Mouse (Mus musculus) lung, embryonic 14.5 days (tissue): ENCODE measurements around the gene Emp1. TPM values are rescaled to one million over a fixed set of nuclear protein-coding genes. Genes with fewer than 3 reads are reported as not detected.

ENCODE experiments used
- ATAC-seq: fragments of 200-750 bp; cut with Nextera tagmentation; 2 replicates; pipeline ENCODE4 v1.8.0; 2017; ENCODE audit warnings: mild to moderate bottlenecking, moderate TSS enrichment, moderate library complexity; ENCODE audit not compliant: insufficient read depth
- DNase-seq: peaks from one replicate; pipeline ENCODE4 v3.0.0-alpha.2; 2015
- H3K27ac ChIP-seq: fragments of 300-500 bp; sonication (generic); 2 replicates; pipeline ENCODE4 v1.5.1; 2014; ENCODE audit warnings: low read depth, mild to moderate bottlenecking, moderate library complexity
- H3K27me3 ChIP-seq: fragments of 300-500 bp; sonication (generic); 2 replicates; pipeline ENCODE4 v1.6.1; 2014; ENCODE audit warnings: low read length, control low read depth; ENCODE audit not compliant: insufficient read depth
- H3K36me3 ChIP-seq: fragments of 300-500 bp; sonication (generic); 2 replicates; pipeline ENCODE4 v1.6.1; 2014; ENCODE audit warnings: control low read depth; ENCODE audit not compliant: insufficient read depth
- H3K4me1 ChIP-seq: fragments of 300-500 bp; sonication (generic); 2 replicates; pipeline ENCODE4 v1.6.1; 2014; ENCODE audit warnings: antibody characterized with exemption, control low read depth; ENCODE audit not compliant: insufficient read depth
- H3K4me2 ChIP-seq: fragments of 300-500 bp; sonication (generic); 2 replicates; pipeline ENCODE4 v1.6.1; 2014; ENCODE audit warnings: mild to moderate bottlenecking
- H3K4me3 ChIP-seq: fragments of 300-500 bp; sonication (generic); 2 replicates; pipeline ENCODE4 v1.5.1; 2014; ENCODE audit warnings: low read depth, low read length
- H3K9ac ChIP-seq: fragments of 300-500 bp; sonication (generic); 2 replicates; pipeline ENCODE4 v1.6.1; 2014
- H3K9me3 ChIP-seq: fragments of 300-500 bp; sonication (generic); 2 replicates; pipeline ENCODE4 v1.6.1; 2016; ENCODE audit warnings: low read depth, low read length, control low read depth
- CTCF ChIP-seq: IDR thresholded peaks from 2 replicates; pipeline ENCODE4 v1.5.1; 2016; ENCODE audit warnings: antibody characterized with exemption, low read depth
- WGBS: fragments of 180-500 bp; shearing (Covaris S2); extraction: QIAGEN DNeasy Blood & Tissue Kit; methylation state at CpG from one replicate; pipeline ENCODE4 v1.1.7; 2014; 5-methylcytosine and 5-hydroxymethylcytosine counted together
- polyA plus RNA-seq: library from polyadenylated mRNA; unstranded; fragments of >200 nt; fragmentation: Nextera tagmentation; extraction: Ambion mirVana; gene quantifications from 2 replicates; pipeline ENCODE4 v1.2.1, GENCODE M21; 2014

Emp1 gene
- polyA plus RNA-seq, 1 experiment from 2014 or later: 25.1 TPM

DNA sequence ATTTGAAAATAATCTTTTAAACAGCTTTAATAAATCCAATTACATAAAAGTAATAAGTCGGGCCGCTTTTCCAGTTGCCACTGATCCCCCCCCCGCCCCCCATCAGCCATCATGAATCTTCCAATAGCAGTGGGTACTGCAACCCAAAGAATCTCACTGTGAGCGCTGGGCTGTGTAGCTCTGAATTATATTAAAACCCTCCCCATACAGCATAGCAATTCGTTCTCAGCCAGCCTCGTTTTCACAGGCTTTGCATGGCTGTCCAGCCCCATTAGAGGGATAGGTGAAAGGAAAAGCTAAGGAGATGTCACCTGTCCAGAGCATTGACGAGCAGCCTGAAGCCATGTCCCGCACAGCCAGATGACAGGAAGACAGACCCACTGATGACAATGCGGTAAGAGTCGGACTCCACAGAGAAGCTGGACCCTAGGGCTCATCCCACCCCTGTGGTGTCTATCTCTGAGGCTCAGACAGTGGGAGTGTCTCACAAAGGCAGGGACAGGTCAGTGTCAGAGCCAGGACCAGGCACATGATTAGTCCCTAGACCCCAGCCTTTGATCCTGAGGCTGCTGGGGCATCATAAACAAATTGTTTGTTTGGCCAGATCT, 49.5 kb downstream of the Emp1 start:
- no peak overlapping the region for H3K9ac ChIP-seq
- 90% methylated on average over 10 of the region's 10 CpGs for WGBS
- no peaks in the 10 kb centered on the region for H3K4me1 ChIP-seq
- H3K9me3 ChIP-seq: no peaks in the 10 kb centered on the region
- DNase-seq (no peak), ATAC-seq (no peak)
- H3K27me3 ChIP-seq: no peaks in the 10 kb centered on the region
- no peak overlapping the region for H3K4me2 ChIP-seq
- no peaks in the 10 kb centered on the region for H3K36me3 ChIP-seq
- no peak overlapping the region for H3K4me3 ChIP-seq
- H3K27ac ChIP-seq: no peak overlapping the region
- TF ChIP-seq CTCF: no peak

GRCm38 (mm10) chr6:135412649-135413048, 50.3 kb downstream of the Emp1 start:
- Histone ChIP-seq H3K36me3 (no peaks in the 10 kb centered on the region), H3K4me3 (no peak overlapping the region), H3K27me3 (no peaks in the 10 kb centered on the region), H3K4me2 (no peak overlapping the region), H3K27ac (no peak overlapping the region), H3K9ac (no peak overlapping the region), H3K4me1 (no peaks in the 10 kb centered on the region), H3K9me3 (no peaks in the 10 kb centered on the region)
- DNase-seq (no peak), ATAC-seq (no peak)
- TF ChIP-seq CTCF: no peak
- 72% methylated on average over 6 of the region's 6 CpGs for WGBS

- ATAC-seq (no peak), DNase-seq (peak; percentile 67)
- Histone ChIP-seq H3K36me3 (no peaks in the 10 kb centered on the region), H3K27me3 (no peaks in the 10 kb centered on the region), H3K27ac (no peak overlapping the region), H3K4me2 (no peak overlapping the region), H3K4me1 (no peaks in the 10 kb centered on the region), H3K4me3 (no peak overlapping the region), H3K9ac (no peak overlapping the region), H3K9me3 (no peaks in the 10 kb centered on the region)
- peak; percentile 90 for TF ChIP-seq CTCF
- 28% methylated on average over 5 of the region's 5 CpGs for WGBS
These were observed 55.1 kb downstream of the Emp1 start for GRCm38 (mm10) chr6:135417459-135417858.

- Histone ChIP-seq H3K4me3 (no peak overlapping the region), H3K9ac (no peak overlapping the region), H3K4me1 (no peaks in the 10 kb centered on the region), H3K36me3 (no peaks in the 10 kb centered on the region), H3K27me3 (no peaks in the 10 kb centered on the region), H3K27ac (no peak overlapping the region), H3K9me3 (no peaks in the 10 kb centered on the region), H3K4me2 (no peak overlapping the region)
- WGBS: 63% methylated on average over 8 of the region's 8 CpGs
- no peak for TF ChIP-seq CTCF
- DNase-seq (no peak), ATAC-seq (no peak)
These were observed 56.0 kb downstream of the Emp1 start for GRCm38 (mm10) chr6:135418223-135418824.

DNA sequence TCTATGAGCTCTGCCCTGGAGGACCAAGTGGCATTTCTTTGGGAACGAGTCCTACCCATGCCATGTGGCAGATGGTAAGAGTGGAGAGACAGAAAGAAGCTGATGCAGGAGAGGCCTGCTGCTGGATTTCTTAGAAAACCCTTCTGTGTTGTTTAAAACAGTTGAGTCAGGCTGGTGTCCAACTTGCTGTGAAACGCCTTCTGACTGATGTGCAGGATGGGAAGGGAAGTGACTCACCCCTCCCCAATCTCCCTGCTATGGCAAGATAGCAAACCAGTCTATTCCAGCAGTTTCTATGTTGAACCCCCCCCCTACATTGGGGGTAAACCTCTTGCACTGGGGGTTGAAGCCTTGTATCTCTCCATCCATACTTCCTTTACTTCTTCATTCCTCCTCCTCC, 65.9 kb downstream of the Emp1 start:
- Histone ChIP-seq H3K36me3 (no peaks in the 10 kb centered on the region), H3K27ac (no peak overlapping the region), H3K4me1 (no peaks in the 10 kb centered on the region), H3K9me3 (no peaks in the 10 kb centered on the region), H3K27me3 (no peaks in the 10 kb centered on the region), H3K9ac (no peak overlapping the region), H3K4me3 (no peak overlapping the region), H3K4me2 (no peak overlapping the region)
- 79% methylated on average over 2 of the region's 2 CpGs for WGBS
- ATAC-seq (no peak), DNase-seq (no peak)
- TF ChIP-seq CTCF: no peak

DNA sequence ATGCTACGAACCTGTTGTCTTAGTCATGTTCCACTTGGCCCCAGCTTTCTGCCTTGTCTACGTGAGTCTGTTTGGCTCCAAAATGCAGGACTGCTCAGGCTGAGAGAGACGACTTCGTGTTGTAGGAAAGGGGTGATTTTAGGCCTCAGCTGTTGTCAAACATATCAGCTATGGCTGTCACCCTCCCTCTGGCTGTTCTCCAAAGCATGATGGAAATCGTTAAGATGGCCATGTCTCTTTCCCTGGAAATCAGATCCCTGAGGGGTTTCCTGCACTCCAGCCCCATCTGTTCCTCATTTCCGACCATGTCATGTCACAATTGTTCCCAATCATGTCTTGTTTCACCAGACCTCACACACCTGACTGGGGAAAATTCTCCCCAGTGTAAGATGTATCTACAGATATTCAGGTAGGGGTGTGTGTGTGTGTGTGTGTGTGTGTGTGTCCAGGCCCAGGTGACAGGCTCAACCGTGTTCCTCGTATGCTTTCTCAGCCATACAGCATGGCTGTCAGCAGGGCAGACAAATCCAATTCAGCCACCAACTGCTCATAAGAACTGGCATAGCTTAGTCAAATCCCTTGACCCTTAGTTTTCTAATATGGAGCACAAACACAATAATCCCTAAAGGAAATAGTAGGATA, 67.0 kb downstream of the Emp1 start:
- TF ChIP-seq CTCF: no peak
- no peak overlapping the region for H3K27ac ChIP-seq
- H3K4me3 ChIP-seq: no peak overlapping the region
- no peak overlapping the region for H3K9ac ChIP-seq
- H3K4me1 ChIP-seq: no peaks in the 10 kb centered on the region
- peak; percentile 14 for DNase-seq
- no peak for ATAC-seq
- no peaks in the 10 kb centered on the region for H3K9me3 ChIP-seq
- no peaks in the 10 kb centered on the region for H3K36me3 ChIP-seq
- no peaks in the 10 kb centered on the region for H3K27me3 ChIP-seq
- H3K4me2 ChIP-seq: no peak overlapping the region
- 57% methylated on average over 8 of the region's 8 CpGs for WGBS

DNA sequence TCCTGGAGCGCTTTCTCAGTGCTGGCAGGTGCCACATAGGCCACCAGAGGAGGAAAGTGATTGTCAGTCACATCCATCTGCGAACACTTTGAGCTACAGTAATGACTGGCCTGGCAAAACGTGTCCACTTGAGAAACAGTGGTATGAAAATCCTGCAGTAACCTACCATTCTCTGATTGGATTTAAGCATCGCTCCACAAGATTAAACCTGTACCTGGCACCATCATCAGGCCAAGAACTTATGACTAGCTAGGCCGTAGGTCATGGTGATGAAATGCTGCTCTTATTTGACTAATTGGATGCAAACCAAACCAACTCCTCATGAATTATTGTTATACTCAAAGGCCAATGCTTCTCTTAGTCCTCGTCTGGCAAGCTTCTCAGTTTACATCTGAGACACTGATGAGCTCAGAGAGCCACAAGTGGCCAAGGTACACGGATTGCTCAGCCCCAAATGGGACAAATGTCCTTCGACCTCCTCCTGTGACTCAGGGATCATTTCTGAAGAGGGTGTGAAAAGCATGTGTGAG, 68.2 kb downstream of the Emp1 start:
- DNase-seq (no peak), ATAC-seq (no peak)
- no peaks in the 10 kb centered on the region for H3K4me1 ChIP-seq
- no peak overlapping the region for H3K9ac ChIP-seq
- no peaks in the 10 kb centered on the region for H3K9me3 ChIP-seq
- H3K27me3 ChIP-seq: no peaks in the 10 kb centered on the region
- H3K4me3 ChIP-seq: no peak overlapping the region
- WGBS: 77% methylated on average over 8 of the region's 8 CpGs
- no peak for TF ChIP-seq CTCF
- no peaks in the 10 kb centered on the region for H3K36me3 ChIP-seq
- H3K27ac ChIP-seq: no peak overlapping the region
- no peak overlapping the region for H3K4me2 ChIP-seq

Other genes starting within 250 kb of the Emp1 start
- not detected in 2 replicates for gene Gprc5d, start 244.3 kb upstream of the Emp1 start, polyA plus RNA-seq
- gene Fam234b, start 164.6 kb upstream of the Emp1 start, polyA plus RNA-seq: 22.4 and 25.2 TPM in 2 replicates
- gene Hebp1, start 164.5 kb upstream of the Emp1 start, polyA plus RNA-seq: 2.5 and 2.7 TPM in 2 replicates
- gene Gsg1, start 108.2 kb upstream of the Emp1 start, polyA plus RNA-seq: 6.0 and 7.7 TPM in 2 replicates
- 0.38 and 0.53 TPM in 2 replicates for gene Pbp2, start 52.1 kb upstream of the Emp1 start, polyA plus RNA-seq